Mouse (Mus musculus) testis, adult 2 months (tissue): Measurements from ENCODE around the gene Kank4. TPM values are rescaled to one million over a fixed set of nuclear protein-coding genes. Genes with fewer than 3 reads are reported as not detected.

Source experiments
- H3K27ac ChIP-seq: fragments of 200-500 bp; 2 replicates; pipeline ENCODE4 v1.5.1; 2012; ENCODE audit warnings: low read depth, low read length; ENCODE audit not compliant: control insufficient read depth, insufficient read depth
- H3K27me3 ChIP-seq: fragments of 200-500 bp; 2 replicates; pipeline ENCODE4 v1.6.1; 2012; ENCODE audit warnings: mild to moderate bottlenecking, low read length, moderate library complexity; ENCODE audit not compliant: control insufficient read depth, insufficient read depth
- H3K36me3 ChIP-seq: fragments of 200-500 bp; 2 replicates; pipeline ENCODE4 v1.6.1; 2012; ENCODE audit warnings: mild to moderate bottlenecking, low read length; ENCODE audit not compliant: control insufficient read depth, insufficient read depth
- H3K4me1 ChIP-seq: fragments of 200-500 bp; 2 replicates; pipeline ENCODE4 v1.6.1; 2012; ENCODE audit warnings: low read length; ENCODE audit not compliant: control insufficient read depth, insufficient read depth
- H3K4me3 ChIP-seq: fragments of 200-500 bp; 2 replicates; pipeline ENCODE4 v1.5.1; 2012; ENCODE audit warnings: low read depth, mild to moderate bottlenecking, low read length, moderate library complexity, mixed read lengths; ENCODE audit not compliant: control insufficient read depth
- CTCF ChIP-seq: fragments of 200-500 bp; IDR thresholded peaks from 2 replicates; pipeline ENCODE4 v1.5.1; 2012; ENCODE audit warnings: low read depth, mild to moderate bottlenecking, inconsistent platforms, low read length, moderate library complexity; ENCODE audit not compliant: control insufficient read depth, insufficient read depth, insufficient replicate concordance
- POLR2A ChIP-seq: fragments of 200-500 bp; IDR thresholded peaks from 2 replicates; pipeline ENCODE4 v1.6.1; 2012; ENCODE audit warnings: low read depth, mild to moderate bottlenecking, inconsistent platforms, low read length, moderate library complexity; ENCODE audit not compliant: control insufficient read depth
- polyA plus RNA-seq: library from polyadenylated mRNA; depleted of rRNA; stranded (reverse); fragments of >200 nt; gene quantifications from 2 replicates; pipeline ENCODE4 v1.2.3, GENCODE M21; 2012

The Kank4 gene
- polyA plus RNA-seq, 1 experiment: 0.19 TPM

DNA sequence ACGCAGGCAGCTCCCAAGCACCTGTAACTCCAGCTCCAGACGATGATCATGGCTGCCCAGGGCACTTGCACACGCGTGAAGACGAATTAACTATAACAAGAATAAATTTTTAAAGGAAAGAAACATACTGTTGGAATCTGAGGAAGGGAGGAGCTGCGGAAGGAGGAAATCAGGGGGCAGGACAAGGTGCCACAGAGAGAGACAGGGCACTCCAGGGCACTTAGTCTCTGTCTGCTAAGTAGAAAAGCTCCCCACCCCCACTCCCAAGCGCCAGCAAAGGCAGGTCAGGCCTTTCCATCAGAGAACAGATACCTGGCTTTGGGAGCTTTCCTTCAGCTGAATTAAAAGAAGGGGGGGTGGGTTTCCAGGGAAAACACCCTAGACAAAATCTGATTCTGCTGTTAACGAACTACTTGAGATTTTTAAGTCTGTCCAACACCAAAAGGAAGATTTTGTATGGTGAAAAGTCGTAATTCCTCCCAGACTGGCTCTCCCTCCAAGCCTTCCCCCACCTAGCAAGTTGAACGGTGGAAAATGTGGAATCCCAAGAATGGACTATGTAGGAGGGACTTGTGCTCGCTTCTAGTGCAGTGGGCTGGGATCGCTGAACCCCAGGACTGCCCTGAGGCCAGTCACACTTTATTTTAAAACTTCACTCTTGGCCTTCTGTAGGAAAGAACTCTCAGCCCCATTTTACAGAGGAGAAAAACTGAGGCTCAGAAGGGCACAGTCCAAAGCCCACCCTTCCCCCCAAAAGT is 11.9 kb downstream of the Kank4 start:
- Histone ChIP-seq H3K4me3 (no peak overlapping the region), H3K27me3 (no peaks in the 10 kb centered on the region), H3K4me1 (no peaks in the 10 kb centered on the region), H3K36me3 (no peaks in the 10 kb centered on the region), H3K27ac (no peak overlapping the region)
- TF ChIP-seq CTCF (no peak), POLR2A (no peak)

GRCm38 (mm10) chr4:98804476-98805134 is 12.7 kb downstream of the Kank4 start:
- Histone ChIP-seq H3K27ac (no peak overlapping the region), H3K4me3 (no peak overlapping the region), H3K36me3 (no peaks in the 10 kb centered on the region), H3K27me3 (no peaks in the 10 kb centered on the region), H3K4me1 (no peaks in the 10 kb centered on the region)
- TF ChIP-seq POLR2A (no peak), CTCF (no peak)

GRCm38 (mm10) chr4:98801775-98802174 is 15.6 kb downstream of the Kank4 start:
- Histone ChIP-seq H3K4me1 (no peaks in the 10 kb centered on the region), H3K27ac (no peak overlapping the region), H3K27me3 (no peaks in the 10 kb centered on the region), H3K4me3 (no peak overlapping the region), H3K36me3 (no peaks in the 10 kb centered on the region)
- no peak for TF ChIP-seq CTCF
- TF ChIP-seq POLR2A: no peak

- no peaks in the 10 kb centered on the region for H3K27me3 ChIP-seq
- H3K27ac ChIP-seq: no peak overlapping the region
- no peak for TF ChIP-seq POLR2A
- no peak for TF ChIP-seq CTCF
- H3K4me1 ChIP-seq: no peaks in the 10 kb centered on the region
- no peak overlapping the region for H3K4me3 ChIP-seq
- H3K36me3 ChIP-seq: no peaks in the 10 kb centered on the region
Observed at GRCm38 (mm10) chr4:98800824-98801223, 16.5 kb downstream of the Kank4 start.

DNA sequence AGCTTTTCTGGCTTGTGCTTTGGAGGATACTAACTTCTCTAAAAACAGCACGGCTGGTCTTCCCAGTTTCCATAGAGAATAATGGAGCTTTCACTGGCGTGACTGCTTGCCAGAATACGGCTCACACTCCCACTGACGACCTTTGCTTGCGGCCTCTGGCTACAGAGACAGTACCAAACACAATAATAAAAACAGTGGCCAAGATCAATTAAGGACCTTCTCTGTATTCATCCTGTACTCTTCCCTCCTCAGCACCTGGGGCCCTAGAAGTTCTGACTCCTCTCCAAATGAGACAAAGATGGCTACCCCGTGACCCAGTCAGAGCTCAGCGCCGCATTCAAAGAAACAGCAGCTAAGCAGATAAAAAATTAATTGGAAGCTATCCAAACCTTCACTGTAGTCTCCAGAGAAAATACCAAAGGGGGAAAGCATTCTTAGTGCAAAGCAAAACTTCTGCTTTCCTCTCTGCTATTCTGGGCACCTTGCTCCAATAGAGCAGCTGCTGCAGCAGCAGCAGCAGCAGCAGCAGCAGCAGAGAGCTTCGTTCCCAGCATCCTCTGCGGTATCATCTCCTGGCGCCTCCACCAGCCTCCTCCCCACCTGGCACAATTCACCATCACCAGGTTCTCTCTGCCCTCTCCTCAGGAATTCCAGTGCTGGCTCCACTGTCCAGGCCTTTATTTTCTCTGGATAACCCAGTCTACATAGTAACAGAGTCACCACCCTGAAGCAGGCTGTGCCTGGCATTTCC is 20.6 kb downstream of the Kank4 start:
- Histone ChIP-seq H3K4me3 (no peak overlapping the region), H3K27ac (no peak overlapping the region), H3K4me1 (no peaks in the 10 kb centered on the region), H3K27me3 (no peaks in the 10 kb centered on the region), H3K36me3 (no peaks in the 10 kb centered on the region)
- TF ChIP-seq CTCF (no peak), POLR2A (no peak)

GRCm38 (mm10) chr4:98795241-98795640 is 22.1 kb downstream of the Kank4 start:
- Histone ChIP-seq H3K36me3 (no peaks in the 10 kb centered on the region), H3K4me3 (no peak overlapping the region), H3K4me1 (no peaks in the 10 kb centered on the region), H3K27me3 (no peaks in the 10 kb centered on the region), H3K27ac (no peak overlapping the region)
- no peak for TF ChIP-seq POLR2A
- TF ChIP-seq CTCF: no peak

DNA sequence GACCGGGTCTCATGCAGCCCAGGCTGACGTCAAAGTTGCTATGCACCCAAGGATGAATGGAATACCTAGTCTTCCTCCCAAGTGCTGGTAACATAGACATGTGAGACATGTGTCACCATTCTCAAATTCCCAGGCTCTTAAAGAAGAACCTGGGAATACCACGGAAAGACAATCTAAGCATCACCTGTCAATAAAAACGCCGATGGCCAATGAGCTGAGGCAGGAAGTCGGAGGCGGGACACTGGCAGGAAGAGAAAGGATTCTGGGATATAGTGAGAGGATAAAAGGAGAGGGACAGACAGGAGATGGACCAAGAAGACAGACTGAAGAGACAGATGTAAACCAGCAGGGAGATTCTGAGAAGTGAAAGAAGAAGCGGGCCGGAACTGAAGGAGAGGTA is 23.9 kb downstream of the Kank4 start:
- Histone ChIP-seq H3K4me3 (no peak overlapping the region), H3K4me1 (0 out of 2 replicates have a peak, but pooled peaks cover 2% of the 10 kb centered on the region), H3K36me3 (no peaks in the 10 kb centered on the region), H3K27me3 (no peaks in the 10 kb centered on the region), H3K27ac (no peak overlapping the region)
- TF ChIP-seq POLR2A (no peak), CTCF (no peak)

GRCm38 (mm10) chr4:98790721-98791120 is 26.6 kb downstream of the Kank4 start:
- Histone ChIP-seq H3K27ac (no peak overlapping the region), H3K27me3 (no peaks in the 10 kb centered on the region), H3K4me3 (no peak overlapping the region), H3K36me3 (no peaks in the 10 kb centered on the region), H3K4me1 (0 out of 2 replicates have a peak, but pooled peaks cover 2% of the 10 kb centered on the region)
- TF ChIP-seq POLR2A (no peak), CTCF (no peak)
